Mouse (Mus musculus) hindbrain, embryonic 13.5 days (tissue): ENCODE data around the gene Tada2b. TPM values are rescaled to one million over a fixed set of nuclear protein-coding genes. Genes with fewer than 3 reads are reported as not detected.

Experiments
- ATAC-seq: fragments of 200-750 bp; cut with Nextera tagmentation; 2 replicates; pipeline ENCODE4 v1.8.0; 2017; ENCODE audit warnings: moderate TSS enrichment; ENCODE audit not compliant: low FRiP score
- H3K27ac ChIP-seq: fragments of 300-500 bp; sonication (generic); 2 replicates; pipeline ENCODE4 v1.5.1; 2015; ENCODE audit warnings: inconsistent platforms, mild to moderate bottlenecking, moderate library complexity
- H3K27me3 ChIP-seq: fragments of 300-500 bp; sonication (generic); 2 replicates; pipeline ENCODE4 v1.6.1; 2015; ENCODE audit warnings: mild to moderate bottlenecking, inconsistent platforms
- H3K36me3 ChIP-seq: fragments of 300-500 bp; sonication (generic); 2 replicates; pipeline ENCODE4 v1.6.1; 2015; ENCODE audit warnings: mild to moderate bottlenecking, inconsistent platforms
- H3K4me1 ChIP-seq: fragments of 300-500 bp; sonication (generic); replicated peaks from 2 replicates; pipeline ENCODE4 v1.6.1; 2015; ENCODE audit warnings: inconsistent platforms
- H3K4me2 ChIP-seq: fragments of 300-500 bp; sonication (generic); 2 replicates; pipeline ENCODE4 v1.6.1; 2015; ENCODE audit warnings: inconsistent platforms, mild to moderate bottlenecking, moderate library complexity
- H3K4me3 ChIP-seq: fragments of 300-500 bp; sonication (generic); 2 replicates; pipeline ENCODE4 v1.5.1; 2015; ENCODE audit warnings: mild to moderate bottlenecking, inconsistent platforms
- H3K9ac ChIP-seq: fragments of 300-500 bp; sonication (generic); 2 replicates; pipeline ENCODE4 v1.6.1; 2015; ENCODE audit warnings: mild to moderate bottlenecking, inconsistent platforms
- H3K9me3 ChIP-seq: fragments of 300-500 bp; sonication (generic); 2 replicates; pipeline ENCODE4 v1.6.1; 2016; ENCODE audit warnings: inconsistent platforms
- WGBS: fragments of 180-500 bp; shearing (Covaris S2); methylation state at CpG from one replicate; pipeline ENCODE4 v1.1.7; 2015; 5-methylcytosine and 5-hydroxymethylcytosine counted together
- polyA plus RNA-seq: library from polyadenylated mRNA; unstranded; fragments of >200 nt; fragmentation: Nextera tagmentation; extraction: Ambion mirVana; gene quantifications from 2 replicates; pipeline ENCODE4 v1.2.1, GENCODE M21; 2015

The Tada2b gene
- polyA plus RNA-seq, 1 experiment from 2014 or later, result 2.8 TPM

- H3K4me1 ChIP-seq, result peaks cover 47% of the 10 kb centered on the region
- H3K4me2 ChIP-seq, result no peak overlapping the region
- H3K27ac ChIP-seq, result no peak overlapping the region
- H3K9ac ChIP-seq, result no peak overlapping the region
- no peaks in the 10 kb centered on the region for H3K27me3 ChIP-seq
- no peaks in the 10 kb centered on the region for H3K9me3 ChIP-seq
- WGBS, result 73% methylated on average over 2 of the region's 2 CpGs
- no peaks in the 10 kb centered on the region for H3K36me3 ChIP-seq
- no peak overlapping the region for H3K4me3 ChIP-seq
- no peak for ATAC-seq
Observed at GRCm38 (mm10) chr5:36431711-36432110, 52.4 kb downstream of the Tada2b start.

- Histone ChIP-seq H3K9me3 (no peaks in the 10 kb centered on the region), H3K4me2 (no peak overlapping the region), H3K9ac (no peak overlapping the region), H3K27ac (no peak overlapping the region), H3K27me3 (no peaks in the 10 kb centered on the region), H3K4me1 (peaks cover 41% of the 10 kb centered on the region), H3K36me3 (no peaks in the 10 kb centered on the region), H3K4me3 (no peak overlapping the region)
- 92% methylated on average over 3 of the region's 3 CpGs for WGBS
- ATAC-seq, result no peak
Observed at GRCm38 (mm10) chr5:36429551-36429950, 54.5 kb downstream of the Tada2b start.

- Histone ChIP-seq H3K4me1 (peaks cover 32% of the 10 kb centered on the region), H3K27ac (peak overlapping the region; percentile 44; the same call in 1 of the 2 replicates), H3K4me2 (no peak overlapping the region), H3K27me3 (no peaks in the 10 kb centered on the region), H3K9ac (peak overlapping the region; percentile 35; the same call in 1 of the 2 replicates), H3K36me3 (no peaks in the 10 kb centered on the region), H3K4me3 (no peak overlapping the region), H3K9me3 (no peaks in the 10 kb centered on the region)
- ATAC-seq, result peak; percentile 41; the same call in 1 of the 2 replicates
- WGBS, result 33% methylated on average over 11 of the region's 11 CpGs
Observed at GRCm38 (mm10) chr5:36427831-36428230, 56.3 kb downstream of the Tada2b start.

GRCm38 (mm10) chr5:36426404-36426803, 57.7 kb downstream of the Tada2b start:
- no peak for ATAC-seq
- Histone ChIP-seq H3K4me1 (peaks cover 28% of the 10 kb centered on the region), H3K4me2 (no peak overlapping the region), H3K4me3 (no peak overlapping the region), H3K27me3 (no peaks in the 10 kb centered on the region), H3K9me3 (no peaks in the 10 kb centered on the region), H3K36me3 (no peaks in the 10 kb centered on the region), H3K9ac (no peak overlapping the region), H3K27ac (no peak overlapping the region)
- WGBS, result 80% methylated on average over 5 of the region's 5 CpGs

- H3K27me3 ChIP-seq, result no peaks in the 10 kb centered on the region
- no peak overlapping the region for H3K4me2 ChIP-seq
- H3K4me1 ChIP-seq, result peaks cover 14% of the 10 kb centered on the region
- H3K4me3 ChIP-seq, result no peak overlapping the region
- ATAC-seq, result no peak
- H3K9ac ChIP-seq, result no peak overlapping the region
- no peaks in the 10 kb centered on the region for H3K36me3 ChIP-seq
- H3K9me3 ChIP-seq, result no peaks in the 10 kb centered on the region
- no peak overlapping the region for H3K27ac ChIP-seq
Observed at GRCm38 (mm10) chr5:36424676-36425075, 59.4 kb downstream of the Tada2b start.

Other genes with a start within 250 kb of the Tada2b start
- gene Sorcs2, start 86.1 kb downstream of the Tada2b start, polyA plus RNA-seq, result 11.7 and 12.6 TPM in 2 replicates
- 45.4 and 45.6 TPM in 2 replicates for gene Grpel1, start 19.3 kb downstream of the Tada2b start, polyA plus RNA-seq
- gene Ccdc96, start 303 bp upstream of the Tada2b start, polyA plus RNA-seq, result 3.9 and 4.0 TPM in 2 replicates
- 68.1 and 70.1 TPM in 2 replicates for gene Tbc1d14, start 109.0 kb upstream of the Tada2b start, polyA plus RNA-seq
- gene D5Ertd579e, start 211.7 kb upstream of the Tada2b start, polyA plus RNA-seq, result 33.6 and 34.6 TPM in 2 replicates